Mouse (Mus musculus): Measurements from ENCODE around the gene Olfr105-ps. TPM values are rescaled to one million over a fixed set of nuclear protein-coding genes. Genes with fewer than 3 reads are reported as not detected.

Olfr105-ps gene
- not detected for total RNA-seq (2021)
- long read RNA-seq, experiment 1, result 0 reads
- long read RNA-seq, experiment 2, result 0 reads

DNA sequence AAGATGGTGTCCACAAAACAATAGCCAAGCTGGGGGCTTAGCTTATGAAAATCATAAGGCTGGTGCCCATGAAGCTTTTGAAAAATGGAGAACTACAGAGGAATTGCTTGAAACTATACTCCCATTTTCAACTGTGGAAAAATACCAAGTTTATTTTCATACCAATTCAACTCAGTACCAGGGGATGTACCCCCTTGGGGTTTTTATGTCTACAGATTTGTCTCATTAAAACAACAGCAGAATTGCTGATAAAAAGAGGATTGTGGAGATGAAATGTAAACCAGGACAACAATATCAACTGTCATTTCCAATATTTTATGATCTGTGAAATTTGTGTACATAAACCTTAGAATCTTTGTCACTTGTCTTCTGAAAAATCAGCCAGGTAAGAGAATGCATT lies at the start of gene Olfr105-ps:
Gene Olfr105-ps (plus strand): TSS at position 301 of the 400 bp plus-strand sequence.
- no peak for DNase-seq (ENCODE audit: low spot score in 2 of 2)

DNA sequence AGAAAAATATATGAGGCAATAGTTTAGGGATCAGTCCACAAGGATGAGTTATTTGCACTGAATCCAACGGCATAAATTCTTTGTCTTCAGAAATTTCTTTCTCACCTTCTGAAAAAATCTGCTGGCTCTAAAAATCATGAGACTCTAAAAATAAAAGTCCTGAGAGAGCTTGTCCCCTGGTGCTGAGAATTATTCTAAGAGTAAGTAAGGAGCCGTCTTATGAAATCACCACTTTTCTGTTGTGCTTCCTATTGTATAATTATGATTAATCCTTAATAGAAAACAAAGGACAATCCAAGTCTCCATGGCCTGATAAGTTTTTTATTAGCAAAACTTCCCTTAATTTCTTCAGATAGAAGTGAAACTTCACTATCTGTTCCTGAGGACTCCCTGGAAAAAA lies 39.2 kb upstream of the Olfr105-ps start, which contains the start of gene Olfr103:
Gene Olfr103 (minus strand): TSS at position 101 of the 400 bp plus-strand sequence.
- DNase-seq (ENCODE audit: low spot score in 2 of 2), result no peak

DNA sequence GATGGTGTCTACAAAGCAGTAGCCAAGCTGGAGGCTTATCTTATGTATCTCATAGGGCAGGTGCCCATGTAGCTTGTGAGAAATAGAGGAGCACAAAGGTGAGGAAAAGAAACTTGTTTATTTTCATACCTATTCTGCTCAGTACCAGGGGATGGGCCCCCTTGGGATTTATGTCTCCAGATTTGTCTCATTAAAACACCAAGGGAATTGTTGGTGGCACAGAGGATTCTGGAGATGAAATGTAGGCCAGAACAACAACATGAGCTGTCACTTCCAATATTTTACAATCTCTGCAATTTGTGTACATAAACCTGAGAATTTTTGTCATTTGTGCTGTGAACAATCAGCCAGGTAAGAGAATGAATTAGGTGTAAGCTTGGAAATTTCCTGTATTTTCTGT lies 19.6 kb upstream of the Olfr105-ps start, which contains the start of gene Olfr104-ps:
Gene Olfr104-ps (plus strand): TSS at position 301 of the 400 bp plus-strand sequence.
- no peak for DNase-seq (ENCODE audit: low spot score in 2 of 2)

DNA sequence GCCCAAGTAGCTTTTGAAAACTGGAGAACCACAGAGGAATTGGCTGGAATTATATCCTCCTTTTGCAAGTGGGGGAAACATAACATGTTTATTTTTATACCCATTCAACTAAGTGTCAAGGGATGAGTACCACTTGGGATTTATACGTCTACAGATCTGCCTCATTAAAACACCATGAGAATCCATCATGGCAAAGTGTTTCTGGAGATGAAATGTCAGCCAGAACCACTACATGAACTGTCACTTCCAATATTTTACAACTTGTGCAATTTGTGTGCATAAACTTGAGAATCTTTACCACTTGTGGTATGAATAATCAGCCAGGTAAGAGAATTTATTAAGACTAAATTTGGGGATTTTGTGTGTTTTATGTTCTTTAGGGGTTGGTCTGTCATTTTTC lies 11.3 kb downstream of the Olfr105-ps start, which contains the start of gene Olfr106-ps:
Gene Olfr106-ps (plus strand): TSS at position 301 of the 400 bp plus-strand sequence.
- DNase-seq (ENCODE audit: low spot score in 2 of 2), result no peak

DNA sequence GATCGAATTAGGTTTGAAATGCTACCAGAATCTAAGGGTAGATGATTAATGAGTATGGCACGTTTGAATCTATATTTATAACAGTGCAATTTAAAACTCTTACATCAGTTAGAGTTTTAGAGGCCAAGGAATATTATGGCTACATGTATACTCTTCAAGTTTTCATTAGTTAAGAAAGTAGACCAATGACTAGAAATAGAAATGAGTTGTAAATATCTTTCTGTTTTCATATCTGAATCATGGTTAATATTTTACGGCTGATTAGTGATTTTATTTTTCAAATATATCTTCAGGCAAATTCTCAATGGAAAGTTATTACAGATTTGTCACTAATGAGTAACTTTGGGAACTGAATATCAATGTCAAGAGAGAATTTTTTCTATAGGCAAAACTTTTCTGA lies 20.1 kb downstream of the Olfr105-ps start, which contains the start of gene Olfr107:
Gene Olfr107 (plus strand): TSS at position 301 of the 400 bp plus-strand sequence.
- DNase-seq (ENCODE audit: low spot score in 2 of 2), result no peak

DNA sequence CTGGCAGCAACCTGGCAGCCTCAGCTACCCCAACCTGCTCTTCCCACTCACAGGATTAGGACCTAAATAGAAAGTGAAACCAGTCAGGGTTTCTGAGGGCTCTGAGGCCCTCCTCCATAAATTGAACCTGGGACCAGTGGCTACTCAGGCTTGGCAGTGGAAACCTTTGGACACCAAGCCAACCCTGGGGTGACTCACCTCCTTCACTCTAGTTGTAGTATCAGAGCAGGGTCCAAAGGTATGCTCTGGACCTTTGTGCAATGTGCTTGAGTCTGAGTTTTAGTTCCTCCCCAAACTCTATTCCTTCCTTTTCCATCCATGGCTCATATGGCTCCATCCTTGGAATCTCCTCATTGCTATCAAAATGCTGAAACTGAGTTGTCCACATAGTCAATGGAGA lies 34.5 kb downstream of the Olfr105-ps start:
- DNase-seq (ENCODE audit: low spot score in 2 of 2), result no peak

Other genes starting within 250 kb of the Olfr105-ps start
- gene Olfr93, start 217.5 kb upstream of the Olfr105-ps start, total RNA-seq (2021), result not detected
- not detected for gene Ubd, start 185.1 kb upstream of the Olfr105-ps start, total RNA-seq (2021)
- not detected for gene Olfr94, start 178.0 kb upstream of the Olfr105-ps start, total RNA-seq (2021)
- gene Olfr95, start 165.9 kb upstream of the Olfr105-ps start, total RNA-seq (2021), result not detected
- not detected for gene Olfr96, start 158.9 kb upstream of the Olfr105-ps start, total RNA-seq (2021)
- not detected for gene Olfr97, start 141.7 kb upstream of the Olfr105-ps start, total RNA-seq (2021)
- gene Olfr98, start 115.3 kb upstream of the Olfr105-ps start, total RNA-seq (2021), result not detected
- gene H2-M3, start 108.8 kb upstream of the Olfr105-ps start, total RNA-seq (2021), result 1 to 10 TPM; 1.6 to 2.1 TPM
- not detected for gene Olfr99, start 95.6 kb upstream of the Olfr105-ps start, total RNA-seq (2021)
- gene Olfr101, start 74.7 kb upstream of the Olfr105-ps start, total RNA-seq (2021), result not detected
- not detected for gene Olfr102, start 62.0 kb upstream of the Olfr105-ps start, total RNA-seq (2021)
- not detected for gene Olfr103, start 39.3 kb upstream of the Olfr105-ps start, total RNA-seq (2021)
- not detected for gene Olfr104-ps, start 19.5 kb upstream of the Olfr105-ps start, total RNA-seq (2021)
- gene Olfr106-ps, start 11.4 kb downstream of the Olfr105-ps start, total RNA-seq (2021), result not detected
- not detected for gene Olfr107, start 20.2 kb downstream of the Olfr105-ps start, total RNA-seq (2021)
- gene Olfr108, start 66.4 kb downstream of the Olfr105-ps start, total RNA-seq (2021), result not detected
- gene Olfr109, start 79.9 kb downstream of the Olfr105-ps start, total RNA-seq (2021), result not detected
- gene H2-M2, start 104.5 kb downstream of the Olfr105-ps start, total RNA-seq (2021), result not detected
- not detected for gene Olfr110, start 113.4 kb downstream of the Olfr105-ps start, total RNA-seq (2021)
- gene Olfr111, start 129.0 kb downstream of the Olfr105-ps start, total RNA-seq (2021), result not detected
- not detected for gene Olfr112, start 190.4 kb downstream of the Olfr105-ps start, total RNA-seq (2021)
- not detected for gene Olfr113, start 198.6 kb downstream of the Olfr105-ps start, total RNA-seq (2021)
- gene Olfr114, start 213.7 kb downstream of the Olfr105-ps start, total RNA-seq (2021), result not detected
- gene Olfr115, start 248.1 kb downstream of the Olfr105-ps start, total RNA-seq (2021), result not detected
- not detected for gene Olfr116, start 248.2 kb downstream of the Olfr105-ps start, total RNA-seq (2021)